Mouse (Mus musculus) C2C12 (cell line): ENCODE data around the gene Clip2.

ENCODE experiments used
- CEBPB ChIP-seq: IDR thresholded peaks from one replicate; pipeline ENCODE4 v1.6.1; 2011; ENCODE audit warnings: low read depth, mild to moderate bottlenecking, control low read depth, moderate library complexity
- CTCF ChIP-seq: IDR thresholded peaks from one replicate; pipeline ENCODE4 v1.5.1; 2011; ENCODE audit not compliant: control insufficient read depth, insufficient read depth, insufficient read length
- FOSL1 ChIP-seq: IDR thresholded peaks from one replicate; pipeline ENCODE4 v1.8.0; 2011; ENCODE audit warnings: mild to moderate bottlenecking, low read length; ENCODE audit not compliant: poor library complexity, insufficient read depth, severe bottlenecking
- MAX ChIP-seq: IDR thresholded peaks from one replicate; pipeline ENCODE4 v1.6.1; 2011; ENCODE audit warnings: mild to moderate bottlenecking, control low read depth
- MYOD1 ChIP-seq: IDR thresholded peaks from one replicate; pipeline ENCODE4 v1.6.1; 2011; ENCODE audit warnings: low read depth; ENCODE audit not compliant: control insufficient read depth, insufficient read length
- MYOG ChIP-seq: IDR thresholded peaks from one replicate; pipeline ENCODE4 v1.6.1; 2011; ENCODE audit not compliant: control insufficient read depth, insufficient read length; ENCODE audit errors: extremely low read depth
- USF1 ChIP-seq: IDR thresholded peaks from one replicate; pipeline ENCODE4 v1.6.1; 2011; ENCODE audit warnings: low read depth, mild to moderate bottlenecking, control low read depth, moderate library complexity

GRCm38 (mm10) chr5:134442066-134442465 is 110.2 kb downstream of the Clip2 start:
- TF ChIP-seq CTCF (no peak), MYOD1 (no peak), MYOG (no peak), MAX (no peak), FOSL1 (no peak), USF1 (no peak), CEBPB (no peak)
